Mouse (Mus musculus) R1 (cell line): ENCODE measurements at regions not wholly inside any gene's neighbourhood (a gene's known extent, or its start where the extent isn't known, plus 50 kb on each side); places are given as distances from the start of the nearest gene placed in this dataset.
A peak's percentile ranks its signal among the peaks of the same experiment; 100 is the strongest.

Experiments
- DNase-seq: peaks from one replicate; pipeline ENCODE4 v3.0.0-alpha.2; 2018; ENCODE audit warnings: low read depth, low spot score

DNA sequence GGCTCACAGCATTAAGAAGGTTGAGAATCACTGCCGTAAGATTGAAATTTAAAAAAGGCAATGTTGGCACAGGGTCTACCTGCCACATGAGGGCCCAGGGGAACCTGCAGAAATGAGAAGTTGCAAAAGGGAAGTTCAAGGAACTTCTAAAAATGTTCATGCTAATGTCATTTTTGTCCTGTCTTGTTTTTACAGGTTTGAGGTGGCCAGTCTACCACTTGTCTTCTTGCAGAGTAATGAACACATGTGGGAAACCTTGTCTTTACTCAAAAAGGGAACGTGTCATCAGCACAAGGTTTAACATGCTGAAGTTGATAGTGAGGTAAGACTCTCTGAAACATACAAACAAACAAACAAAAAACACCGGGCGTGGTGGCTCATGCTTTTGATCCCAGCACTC is 71.4 kb upstream of the Nanos1 start:
- no peak for DNase-seq

GRCm38 (mm10) chr19:60682283-60682682 is 73.5 kb upstream of the Nanos1 start:
- DNase-seq = no peak

DNA sequence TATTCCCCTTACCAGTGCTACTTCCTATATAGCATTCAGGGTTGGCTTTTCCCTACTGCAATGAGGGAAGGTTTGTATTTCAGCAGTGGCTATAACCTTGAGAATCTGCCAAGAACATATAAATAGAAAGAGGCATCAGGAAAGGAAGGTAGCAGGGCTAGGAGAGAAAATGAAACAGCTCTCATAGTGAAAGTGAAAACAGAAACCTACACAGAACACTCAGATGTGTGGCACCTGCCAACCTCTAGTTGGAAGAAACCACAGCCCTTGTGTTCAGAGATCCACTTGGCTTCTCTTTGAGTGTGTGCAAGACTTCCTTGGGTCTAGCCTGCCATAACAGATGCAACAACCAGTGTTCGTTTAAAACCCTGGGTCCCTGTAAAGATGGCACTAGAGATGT is 74.3 kb upstream of the Nanos1 start:
- no peak for DNase-seq

GRCm38 (mm10) chr19:60678236-60678635 is 77.6 kb upstream of the Nanos1 start:
- DNase-seq = no peak

- DNase-seq = peak; percentile 47
Measured at GRCm38 (mm10) chr19:60674953-60675472, 80.8 kb upstream of the Nanos1 start.

DNA sequence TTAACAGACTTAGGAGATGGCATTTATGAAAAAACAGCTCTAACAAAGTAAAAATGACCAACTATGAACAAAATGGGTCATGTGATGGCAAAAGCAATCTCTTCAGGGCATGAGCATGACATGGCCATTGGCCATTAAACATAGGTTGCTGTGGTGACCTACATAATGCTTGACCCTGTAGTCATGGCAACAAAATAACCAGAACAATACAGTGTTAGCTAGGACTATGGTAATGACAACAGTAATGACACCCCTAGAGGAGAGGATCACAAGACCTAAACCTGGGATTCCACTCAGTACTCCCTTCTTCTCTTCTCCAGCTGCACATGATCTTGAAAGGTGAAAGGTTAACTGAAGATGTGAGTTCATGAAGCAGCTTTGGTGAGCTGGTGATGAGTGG is 85.0 kb upstream of the Nanos1 start:
- DNase-seq = peak; percentile 3

DNA sequence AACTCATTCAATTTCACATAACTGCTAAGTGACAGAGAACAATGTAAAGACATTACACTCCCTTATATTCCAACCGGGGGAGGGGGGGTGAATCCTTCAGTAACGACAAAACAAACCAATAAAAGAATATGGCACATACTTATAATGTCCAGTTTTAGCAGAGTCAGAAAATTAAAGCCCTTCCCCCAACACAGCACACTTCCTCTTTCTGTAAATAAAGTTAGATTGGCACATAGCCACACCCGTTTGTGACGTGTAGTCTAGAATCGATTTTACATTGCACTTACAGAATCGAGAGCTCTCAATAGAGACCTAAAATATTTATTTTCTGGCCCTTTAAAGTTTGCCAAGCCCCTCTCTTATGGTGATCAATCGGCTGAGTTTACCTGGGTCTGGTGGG is 85.0 kb upstream of the Cacul1 start:
- no peak for DNase-seq

DNA sequence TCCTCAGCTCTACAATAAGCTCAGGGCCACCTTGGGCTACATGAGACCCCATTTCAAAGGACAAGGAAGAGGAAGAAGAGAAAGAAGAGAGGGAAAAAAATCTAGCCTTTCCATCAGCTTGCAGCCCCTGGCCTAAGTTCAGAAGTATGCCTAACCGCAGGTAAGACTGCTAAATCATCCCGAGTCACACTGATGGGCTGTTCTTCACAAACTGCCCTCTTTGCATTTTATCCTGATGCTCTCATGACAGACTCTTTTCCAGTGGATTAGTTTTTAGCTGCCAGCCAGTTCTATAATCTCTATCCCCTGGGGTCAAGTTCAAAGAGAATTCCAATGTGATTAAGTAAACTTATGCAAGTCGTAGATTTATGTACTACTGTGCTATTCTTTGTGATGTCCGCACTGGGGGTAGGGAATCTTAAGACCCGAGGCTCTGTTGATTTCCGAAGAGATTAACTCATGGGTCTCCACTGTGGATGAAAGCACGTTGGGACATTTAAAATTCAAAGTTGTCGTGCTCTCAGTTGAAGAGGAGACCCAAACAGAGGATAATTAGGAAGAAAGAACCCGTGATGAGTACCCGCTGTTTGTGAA is 70.4 kb upstream of the Cacul1 start:
- DNase-seq = peak; percentile 15

DNA sequence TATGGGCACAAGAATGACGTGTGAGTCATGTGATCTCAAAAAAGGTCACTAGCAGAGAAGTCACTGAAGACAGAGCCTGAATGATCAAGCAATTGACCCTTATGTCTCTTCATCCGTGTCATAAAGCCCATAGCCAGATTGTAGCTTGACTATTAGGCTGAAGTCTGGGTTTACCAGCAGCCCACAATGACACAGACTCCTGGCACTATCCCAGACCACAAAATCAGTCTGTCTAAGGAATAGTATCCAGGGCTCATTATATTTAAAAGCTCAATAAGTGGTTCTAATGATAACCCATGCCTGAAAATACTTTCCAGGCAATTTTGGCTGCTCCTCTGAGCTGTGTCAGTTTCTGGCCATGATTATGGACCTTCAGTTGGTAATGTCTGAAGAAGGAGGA is 59.2 kb upstream of the Cacul1 start:
- DNase-seq = no peak
